Mouse (Mus musculus): ENCODE measurements around the gene Cox14.

- TF ChIP-seq POLR2A (IDR thresholded peaks at IDR 0.05; ENCODE audit: low read depth, low read length) (no peak), CTCF (IDR thresholded peaks at IDR 0.05; ENCODE audit: extremely low read depth, insufficient read length, insufficient replicate concordance, low read depth, low read length) (no peak)
Measured at GRCm38 (mm10) chr15:99703104-99703503, 22.3 kb upstream of the Cox14 start.

Data from small intestine, adult 2 months (tissue).